Mouse (Mus musculus) frontal cortex, adult 2 months (tissue): Measurements from ENCODE around the gene Cryz. TPM values are rescaled to one million over a fixed set of nuclear protein-coding genes. Genes with fewer than 3 reads are reported as not detected.
A peak's percentile ranks its signal among the peaks of the same experiment; 100 is the strongest.

Experiments used
- DNase-seq, 2 experiments: peaks; one replicate each; pipeline ENCODE4 v3.0.0; 2022; ENCODE audit warnings: low spot score in 1 of 2; ENCODE audit errors: extremely low spot score in 1 of 2
- polyA plus RNA-seq: library from polyadenylated mRNA; depleted of rRNA; stranded (reverse); fragments of >200 nt; gene quantifications from 2 replicates; pipeline ENCODE4 v1.2.3, GENCODE M21; 2012; rRNA removed

The Cryz gene
- polyA plus RNA-seq, 1 experiment: 16.0 TPM

DNA sequence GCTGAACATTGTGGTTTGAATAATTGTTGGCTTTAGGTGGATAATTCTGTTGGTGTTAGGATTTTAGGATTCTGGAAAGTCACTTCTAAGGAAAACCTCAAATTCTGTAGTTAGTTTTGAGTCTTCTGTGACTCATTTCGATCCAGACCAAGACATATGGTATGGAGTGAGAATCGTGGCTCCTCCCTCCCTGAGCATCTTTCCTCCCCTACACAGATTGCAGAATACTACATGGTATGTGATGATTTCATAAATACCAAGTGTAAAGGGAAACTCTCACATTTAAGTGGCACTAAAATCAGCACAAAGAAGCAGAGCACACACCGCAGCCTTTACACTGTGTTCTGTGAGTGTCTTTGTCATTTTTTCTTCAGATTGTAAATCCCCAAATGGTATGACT lies 72.0 kb downstream of the Cryz start:
- DNase-seq: peak in 1 of 2 experiments; percentile 67

DNA sequence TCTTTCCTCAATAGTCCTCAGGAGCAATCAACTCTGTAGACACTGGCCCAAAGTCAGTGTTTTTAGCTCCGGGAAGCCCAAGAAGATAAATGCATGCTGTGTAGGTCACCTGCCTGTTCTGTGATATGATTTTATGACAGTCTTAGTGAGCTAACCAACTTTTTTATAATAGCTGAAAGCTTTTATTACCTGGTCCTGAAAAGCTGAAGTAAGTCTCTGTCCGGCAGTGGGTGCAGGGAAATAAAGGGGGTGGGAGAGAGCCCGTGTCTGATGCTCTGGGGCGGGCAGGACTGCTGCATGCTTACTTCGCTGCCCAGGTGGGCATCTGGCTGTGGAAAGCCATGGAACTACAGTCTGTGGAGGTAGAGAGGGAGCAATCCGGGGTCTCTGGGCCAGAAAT lies 74.1 kb downstream of the Cryz start:
- no peak for DNase-seq

- DNase-seq: no peak
Observed at GRCm38 (mm10) chr3:154671013-154671412, 74.5 kb downstream of the Cryz start.

Other genes with a start within 250 kb of the Cryz start
- gene Tyw3, start 393 bp downstream of the Cryz start, polyA plus RNA-seq: 15.5 and 21.8 TPM in 2 replicates
- gene Erich3, start 67.1 kb downstream of the Cryz start, polyA plus RNA-seq: 8.2 and 9.7 TPM in 2 replicates